Mouse (Mus musculus): Measurements from ENCODE around the gene Cd300ld. TPM values are rescaled to one million over a fixed set of nuclear protein-coding genes. Genes with fewer than 3 reads are reported as not detected.

Cd300ld gene
- polyA plus RNA-seq, 2 experiments: 0.13 to 0.36 TPM

GRCm38 (mm10) chr11:114934144-114934543 lies 55.6 kb downstream of the Cd300ld start, which contains the start of gene Cd300lb:
Gene Cd300lb (minus strand): TSS chr11:114934386.
- Histone ChIP-seq H3K27me3 (ENCODE audit: control insufficient read depth, insufficient read depth, low read length) (no peaks in the 10 kb centered on the region), H3K27ac (replicated peaks; ENCODE audit: low read depth, low read length) (no peak within 1 kb of the TSS), H3K9me3 (ENCODE audit: control insufficient read depth, low read length) (no peaks in the 10 kb centered on the region), H3K4me2 (replicated peaks; ENCODE audit: low read depth, low read length, severe bottlenecking) (no peak within 1 kb of the TSS), H3K36me3 (ENCODE audit: control insufficient read depth, insufficient read depth, low read length) (no peaks in the 10 kb centered on the region), H3K4me1 (ENCODE audit: control insufficient read depth, insufficient read depth, low read length) (no peaks in the 10 kb centered on the region), H3K4me3 (replicated peaks; ENCODE audit: low read length) (no peak within 1 kb of the TSS), H3K9ac (ENCODE audit: low read depth, low read length, severe bottlenecking) (no peak within 1 kb of the TSS)
- WGBS: 40% methylated on average over 6 of the region's 6 CpGs
- TF ChIP-seq POLR2A (IDR thresholded peaks at IDR 0.05; ENCODE audit: borderline replicate concordance, extremely low read depth, insufficient read depth, insufficient read length): no peak
- DNase-seq (ENCODE audit: low spot score) (no peak), ATAC-seq (ENCODE audit: low FRiP score, low read depth) (no peak)

GRCm38 (mm10) chr11:114933591-114933990 lies 56.1 kb downstream of the Cd300ld start:
- H3K4me3 ChIP-seq (replicated peaks; ENCODE audit: low read length): no peak overlapping the region
- H3K9ac ChIP-seq (ENCODE audit: low read depth, low read length, severe bottlenecking): no peak overlapping the region
- ATAC-seq (ENCODE audit: low FRiP score, low read depth): no peak
- no peaks in the 10 kb centered on the region for H3K9me3 ChIP-seq (ENCODE audit: control insufficient read depth, low read length)
- no peak overlapping the region for H3K27ac ChIP-seq (replicated peaks; ENCODE audit: low read depth, low read length)
- no peaks in the 10 kb centered on the region for H3K36me3 ChIP-seq (ENCODE audit: control insufficient read depth, insufficient read depth, low read length)
- H3K4me1 ChIP-seq (ENCODE audit: control insufficient read depth, insufficient read depth, low read length): no peaks in the 10 kb centered on the region
- DNase-seq (ENCODE audit: low spot score): no peak
- TF ChIP-seq POLR2A (IDR thresholded peaks at IDR 0.05; ENCODE audit: borderline replicate concordance, extremely low read depth, insufficient read depth, insufficient read length): no peak
- no peaks in the 10 kb centered on the region for H3K27me3 ChIP-seq (ENCODE audit: control insufficient read depth, insufficient read depth, low read length)
- no peak overlapping the region for H3K4me2 ChIP-seq (replicated peaks; ENCODE audit: low read depth, low read length, severe bottlenecking)
- 79% methylated on average over 4 of the region's 4 CpGs for WGBS

Other genes with a start within 250 kb of the Cd300ld start
- gene Kif19a, start 224.5 kb downstream of the Cd300ld start, polyA plus RNA-seq (2012; rRNA removed): 0.93 and 1.1 TPM in 2 replicates
- 0.17 and 0.39 TPM in 2 replicates for gene Kif19a, start 224.5 kb downstream of the Cd300ld start, polyA plus RNA-seq (2014; fragmentation: Nextera tagmentation; extraction: Ambion mirVana)
- 2.7 and 3.2 TPM in 2 replicates for gene Btbd17, start 194.0 kb downstream of the Cd300ld start, polyA plus RNA-seq (2012; rRNA removed)
- gene Btbd17, start 194.0 kb downstream of the Cd300ld start, polyA plus RNA-seq (2014; fragmentation: Nextera tagmentation; extraction: Ambion mirVana): 1.00 and 1.4 TPM in 2 replicates
- gene Gpr142, start 191.0 kb downstream of the Cd300ld start, polyA plus RNA-seq (2012; rRNA removed): 0.19 TPM in 1 of 2 replicates, not detected in the other
- gene Gpr142, start 191.0 kb downstream of the Cd300ld start, polyA plus RNA-seq (2014; fragmentation: Nextera tagmentation; extraction: Ambion mirVana): not detected in 2 replicates
- 34.1 and 48.8 TPM in 2 replicates for gene Gprc5c, start 138.8 kb downstream of the Cd300ld start, polyA plus RNA-seq (2012; rRNA removed)
- gene Gprc5c, start 138.8 kb downstream of the Cd300ld start, polyA plus RNA-seq (2014; fragmentation: Nextera tagmentation; extraction: Ambion mirVana): 35.5 and 42.3 TPM in 2 replicates
- gene Cd300a, start 99.9 kb downstream of the Cd300ld start, polyA plus RNA-seq (2012; rRNA removed): 2.2 and 3.1 TPM in 2 replicates
- gene Cd300a, start 99.9 kb downstream of the Cd300ld start, polyA plus RNA-seq (2014; fragmentation: Nextera tagmentation; extraction: Ambion mirVana): 1.2 and 1.5 TPM in 2 replicates
- gene Cd300lb, start 55.5 kb downstream of the Cd300ld start, polyA plus RNA-seq (2012; rRNA removed): 0.33 TPM in 2 replicates
- gene Cd300lb, start 55.5 kb downstream of the Cd300ld start, polyA plus RNA-seq (2014; fragmentation: Nextera tagmentation; extraction: Ambion mirVana): 0.32 and 0.82 TPM in 2 replicates
- gene Cd300c, start 20.8 kb downstream of the Cd300ld start, polyA plus RNA-seq (2012; rRNA removed): not detected in 2 replicates
- not detected in 2 replicates for gene Cd300c, start 20.8 kb downstream of the Cd300ld start, polyA plus RNA-seq (2014; fragmentation: Nextera tagmentation; extraction: Ambion mirVana)
- 2.4 and 2.7 TPM in 2 replicates for gene Cd300c2, start 12.0 kb upstream of the Cd300ld start, polyA plus RNA-seq (2012; rRNA removed)
- gene Cd300c2, start 12.0 kb upstream of the Cd300ld start, polyA plus RNA-seq (2014; fragmentation: Nextera tagmentation; extraction: Ambion mirVana): 4.0 and 4.1 TPM in 2 replicates
- gene Cd300ld2, start 26.3 kb upstream of the Cd300ld start, polyA plus RNA-seq (2012; rRNA removed): 0.23 TPM in 1 of 2 replicates, not detected in the other
- not detected in 2 replicates for gene Cd300ld2, start 26.3 kb upstream of the Cd300ld start, polyA plus RNA-seq (2014; fragmentation: Nextera tagmentation; extraction: Ambion mirVana)
- 0.18 TPM in 1 of 2 replicates, not detected in the other for gene Cd300ld4, start 37.1 kb upstream of the Cd300ld start, polyA plus RNA-seq (2012; rRNA removed)
- not detected in 2 replicates for gene Cd300ld4, start 37.1 kb upstream of the Cd300ld start, polyA plus RNA-seq (2014; fragmentation: Nextera tagmentation; extraction: Ambion mirVana)
- 0.24 and 0.48 TPM in 2 replicates for gene Cd300ld5, start 47.8 kb upstream of the Cd300ld start, polyA plus RNA-seq (2012; rRNA removed)
- gene Cd300ld5, start 47.8 kb upstream of the Cd300ld start, polyA plus RNA-seq (2014; fragmentation: Nextera tagmentation; extraction: Ambion mirVana): not detected in 2 replicates
- 0.37 and 0.65 TPM in 2 replicates for gene Cd300ld3, start 58.5 kb upstream of the Cd300ld start, polyA plus RNA-seq (2012; rRNA removed)
- not detected in 2 replicates for gene Cd300ld3, start 58.5 kb upstream of the Cd300ld start, polyA plus RNA-seq (2014; fragmentation: Nextera tagmentation; extraction: Ambion mirVana)
- 0.10 and 0.15 TPM in 2 replicates for gene Cd300e, start 72.3 kb upstream of the Cd300ld start, polyA plus RNA-seq (2012; rRNA removed)
- 0.08 and 0.10 TPM in 2 replicates for gene Cd300e, start 72.3 kb upstream of the Cd300ld start, polyA plus RNA-seq (2014; fragmentation: Nextera tagmentation; extraction: Ambion mirVana)
- 1.5 and 1.7 TPM in 2 replicates for gene Rab37, start 101.5 kb upstream of the Cd300ld start, polyA plus RNA-seq (2012; rRNA removed)
- gene Rab37, start 101.5 kb upstream of the Cd300ld start, polyA plus RNA-seq (2014; fragmentation: Nextera tagmentation; extraction: Ambion mirVana): 1.5 and 1.8 TPM in 2 replicates
- 0.35 and 0.65 TPM in 2 replicates for gene Cd300lf, start 144.1 kb upstream of the Cd300ld start, polyA plus RNA-seq (2012; rRNA removed)
- 0.14 and 0.29 TPM in 2 replicates for gene Cd300lf, start 144.1 kb upstream of the Cd300ld start, polyA plus RNA-seq (2014; fragmentation: Nextera tagmentation; extraction: Ambion mirVana)
- 19.1 and 22.0 TPM in 2 replicates for gene Slc9a3r1, start 173.4 kb upstream of the Cd300ld start, polyA plus RNA-seq (2012; rRNA removed)
- 29.9 and 33.7 TPM in 2 replicates for gene Slc9a3r1, start 173.4 kb upstream of the Cd300ld start, polyA plus RNA-seq (2014; fragmentation: Nextera tagmentation; extraction: Ambion mirVana)
- 9.2 and 16.9 TPM in 2 replicates for gene Tmem104, start 197.6 kb upstream of the Cd300ld start, polyA plus RNA-seq (2012; rRNA removed)
- gene Tmem104, start 197.6 kb upstream of the Cd300ld start, polyA plus RNA-seq (2014; fragmentation: Nextera tagmentation; extraction: Ambion mirVana): 11.4 and 12.4 TPM in 2 replicates
- 25.6 and 32.1 TPM in 2 replicates for gene Nat9, start 197.9 kb upstream of the Cd300ld start, polyA plus RNA-seq (2012; rRNA removed)
- 20.0 and 24.3 TPM in 2 replicates for gene Nat9, start 197.9 kb upstream of the Cd300ld start, polyA plus RNA-seq (2014; fragmentation: Nextera tagmentation; extraction: Ambion mirVana)